Mouse (Mus musculus) hindlimb bud, embryonic 11.5 days (tissue): ENCODE results near the gene Ip6k2.
A peak's percentile ranks its signal among the peaks of the same experiment; 100 is the strongest.

Source experiments
- DNase-seq: peaks from one replicate; pipeline ENCODE4 v3.0.0-alpha.2; 2012; ENCODE audit warnings: low read depth, low spot score; ENCODE audit errors: extremely low spot score

The Ip6k2 gene

DNA sequence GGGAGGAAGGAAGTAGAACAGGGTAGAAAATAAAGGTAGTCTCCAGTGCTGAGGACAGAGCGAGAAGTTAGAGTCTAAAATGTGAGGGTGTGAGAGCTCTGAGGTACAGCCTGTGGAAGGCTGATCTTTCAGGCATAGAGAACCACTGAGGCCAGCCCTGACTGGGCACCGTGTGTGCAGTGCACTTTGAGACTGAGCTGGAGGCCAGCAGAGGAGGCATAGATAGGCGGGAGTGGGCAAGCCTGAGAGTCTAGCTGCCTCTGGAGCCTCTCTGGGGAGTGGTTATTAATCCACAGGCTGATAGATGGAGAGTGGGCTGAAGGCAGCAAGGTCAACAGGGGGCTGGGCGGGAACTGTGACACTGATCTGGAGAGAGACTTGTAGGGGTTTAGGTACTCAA is 1.7 kb upstream of the Ip6k2 start:
- DNase-seq = no peak

DNA sequence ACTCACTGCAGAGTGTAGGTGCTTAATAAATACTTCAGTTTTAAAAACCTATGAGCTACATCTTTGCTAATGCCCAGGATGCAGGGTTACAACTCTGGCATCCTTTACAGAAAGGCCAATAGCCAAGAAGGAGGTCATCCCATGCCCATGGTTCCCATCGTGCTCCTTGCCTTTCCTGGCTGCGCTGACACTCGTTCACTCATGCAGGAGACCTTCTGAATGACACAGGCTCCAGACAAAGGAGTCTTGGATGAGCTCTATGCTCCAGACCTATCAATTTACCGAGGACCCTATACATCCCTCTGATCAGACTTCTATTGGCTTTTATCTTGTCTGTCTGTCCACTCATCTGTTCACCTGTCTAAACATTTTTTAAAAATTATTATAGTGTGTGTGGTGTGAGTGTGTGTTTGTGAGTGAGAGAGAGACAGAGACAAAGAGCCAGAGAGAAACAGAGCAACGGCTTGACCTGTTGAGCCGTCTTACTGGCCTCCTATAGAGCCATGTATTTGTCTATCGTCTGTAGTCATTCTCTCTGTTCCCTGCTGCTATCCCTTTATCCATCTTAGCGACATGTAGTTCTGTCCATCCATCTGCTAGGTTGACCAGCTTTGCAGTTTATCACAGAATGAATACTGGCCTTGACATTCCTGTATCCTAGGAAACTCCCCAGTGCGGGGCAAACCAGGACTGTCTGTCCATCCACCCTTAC is 604 bp upstream of the Ip6k2 start:
- DNase-seq = no peak

DNA sequence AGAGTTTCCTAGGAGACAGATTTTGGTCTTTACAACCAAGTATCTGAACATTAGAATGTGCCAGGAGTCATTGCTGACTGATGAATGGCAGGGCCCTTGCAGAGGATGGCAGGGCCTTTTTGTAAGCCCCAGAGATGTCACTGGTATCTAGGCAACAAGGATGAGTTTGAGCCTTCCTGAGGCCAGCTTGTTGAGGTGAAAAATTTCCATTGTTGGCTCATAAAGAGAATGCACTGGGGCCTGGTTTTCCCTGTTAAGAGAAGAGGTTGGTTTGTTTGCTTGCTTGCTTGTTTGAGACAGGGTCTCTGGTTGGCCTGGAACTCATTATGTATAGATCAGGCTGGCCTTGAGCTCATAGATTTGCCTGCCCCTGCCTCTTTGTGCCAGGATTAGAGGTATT is 1.8 kb downstream of the Ip6k2 start:
- no peak for DNase-seq

DNA sequence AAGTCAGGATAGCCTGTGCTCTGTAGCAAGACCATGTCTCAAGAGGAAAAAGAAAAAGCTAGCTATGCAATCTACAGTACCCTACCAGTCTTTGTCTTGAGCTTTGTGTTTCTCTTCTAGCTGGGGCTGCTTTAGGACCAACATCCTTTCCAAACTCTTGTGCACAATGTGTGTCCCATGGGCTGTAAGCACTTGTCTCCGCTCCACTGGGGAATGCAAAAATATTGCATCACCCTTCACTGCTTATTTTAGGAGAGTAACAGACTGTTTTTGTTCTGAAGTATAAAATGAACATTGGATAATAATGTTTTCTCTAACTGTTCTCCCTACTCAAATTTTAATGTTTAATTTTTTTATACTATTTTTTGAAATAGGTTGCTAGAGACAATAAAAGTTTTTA is 2.9 kb downstream of the Ip6k2 start:
- DNase-seq = no peak

DNA sequence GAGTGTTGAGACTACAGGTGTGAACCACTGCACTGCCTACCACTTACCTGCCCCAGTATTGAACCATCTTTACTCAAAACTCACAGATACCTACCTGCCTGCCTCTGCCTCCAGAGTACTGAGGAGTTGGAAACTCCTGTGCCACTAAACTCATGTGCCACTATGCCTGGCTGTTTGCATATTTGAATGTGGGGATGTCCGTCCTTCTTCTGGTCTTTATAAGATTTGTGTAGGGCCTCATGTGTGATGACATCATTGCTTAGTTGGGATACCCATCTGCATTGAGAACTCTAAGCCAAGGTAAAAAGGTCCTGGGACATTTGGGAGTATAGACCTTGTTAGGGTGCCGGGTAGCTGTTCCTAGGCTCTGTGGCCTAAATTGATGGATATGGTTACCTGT is 3.5 kb downstream of the Ip6k2 start:
- DNase-seq = no peak

DNA sequence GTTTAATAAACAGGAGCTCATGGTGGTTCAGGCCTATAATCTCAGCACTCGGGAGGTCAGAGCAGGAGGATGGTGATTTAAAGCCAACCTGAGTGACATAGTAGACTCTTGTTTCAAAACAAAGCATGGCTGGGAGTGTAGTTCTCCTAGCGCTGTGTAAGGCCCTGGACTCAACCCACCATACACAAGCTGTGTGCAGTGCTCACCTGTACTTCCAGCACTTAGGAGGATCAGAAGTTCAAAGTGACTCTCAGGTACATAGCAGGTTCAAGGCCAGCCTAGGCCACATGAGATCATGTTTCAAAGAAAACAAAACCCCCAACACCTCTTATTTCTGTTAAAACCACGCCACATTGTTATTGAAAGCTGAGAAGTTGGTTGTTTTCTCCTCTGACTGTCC is 5.1 kb downstream of the Ip6k2 start:
- DNase-seq = no peak

DNA sequence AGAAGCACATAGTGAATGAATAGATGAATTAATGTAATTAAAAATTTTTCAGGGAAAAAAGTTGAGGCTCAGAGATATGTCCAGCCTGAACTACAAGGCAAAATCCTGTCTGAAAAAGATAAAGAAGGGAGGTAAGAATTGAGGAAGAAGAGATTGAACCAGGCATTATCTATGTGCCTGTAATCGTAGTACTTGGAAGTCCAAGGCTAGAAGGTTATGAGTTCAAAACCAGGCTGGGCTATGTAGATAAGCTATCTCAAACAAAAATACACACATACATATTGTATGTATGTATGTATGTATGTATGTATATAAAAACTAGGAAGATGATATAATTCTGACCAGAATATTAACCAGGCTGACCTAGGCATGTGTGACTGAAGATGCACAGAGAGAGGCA is 8.7 kb downstream of the Ip6k2 start:
- no peak for DNase-seq

DNA sequence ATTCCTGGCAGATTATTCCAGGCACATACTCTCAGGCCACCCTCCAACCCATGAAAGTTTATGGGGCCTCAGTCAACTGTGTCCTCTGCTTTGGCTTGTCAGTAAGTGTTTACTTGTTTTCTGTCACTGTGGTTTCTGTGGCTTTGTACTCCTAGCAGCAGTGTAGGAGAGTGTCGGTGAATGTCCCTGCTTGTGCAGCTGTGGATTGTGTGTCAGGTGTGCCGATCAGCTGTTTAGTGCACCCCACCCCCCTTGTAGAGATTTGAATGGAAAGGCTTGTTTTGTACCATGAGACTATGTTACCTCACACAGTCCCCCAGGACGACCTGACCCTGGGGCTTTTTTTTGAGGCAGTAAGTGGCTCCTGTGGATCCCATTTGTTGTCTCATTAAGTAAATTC is 9.1 kb downstream of the Ip6k2 start:
- DNase-seq = no peak

DNA sequence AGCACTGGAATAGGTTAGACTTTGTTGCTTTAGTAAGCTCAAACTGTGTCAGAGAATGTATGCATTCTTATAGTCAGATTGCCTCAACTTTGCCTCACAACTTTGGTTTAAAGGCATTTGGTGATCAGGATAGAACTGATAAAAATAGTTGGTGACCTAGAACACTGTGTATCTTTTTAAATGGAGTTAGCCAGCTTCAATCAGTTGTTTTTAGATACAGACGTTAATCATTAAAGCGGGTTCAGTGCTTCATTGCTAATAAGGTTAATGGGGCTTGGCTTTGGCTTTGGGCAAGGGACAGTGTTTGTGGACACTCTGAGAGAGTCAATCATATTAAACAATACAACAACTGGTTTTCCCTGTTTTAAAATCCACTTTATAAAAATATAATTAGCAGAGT is 11.7 kb downstream of the Ip6k2 start:
- no peak for DNase-seq

DNA sequence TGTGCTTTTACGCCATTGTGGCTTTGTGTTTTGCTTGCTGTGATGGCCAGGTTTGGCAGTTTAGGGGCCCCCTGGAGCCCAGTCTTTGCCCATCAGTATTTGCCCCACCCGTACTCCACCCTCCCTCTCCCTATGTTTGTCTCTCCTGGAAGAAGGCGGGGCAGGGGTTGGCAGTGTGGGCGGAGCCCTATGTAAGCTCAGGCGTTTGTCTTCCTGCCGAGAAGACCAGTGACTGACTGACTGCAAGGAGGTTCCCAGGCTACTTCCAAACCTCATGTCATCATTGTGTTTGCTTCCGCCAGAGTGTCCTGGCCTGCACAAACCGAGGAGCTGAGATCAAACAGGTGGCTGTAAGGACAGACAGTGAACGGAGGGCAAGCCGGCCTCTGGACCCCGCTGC is 12.2 kb downstream of the Ip6k2 start:
- no peak for DNase-seq

DNA sequence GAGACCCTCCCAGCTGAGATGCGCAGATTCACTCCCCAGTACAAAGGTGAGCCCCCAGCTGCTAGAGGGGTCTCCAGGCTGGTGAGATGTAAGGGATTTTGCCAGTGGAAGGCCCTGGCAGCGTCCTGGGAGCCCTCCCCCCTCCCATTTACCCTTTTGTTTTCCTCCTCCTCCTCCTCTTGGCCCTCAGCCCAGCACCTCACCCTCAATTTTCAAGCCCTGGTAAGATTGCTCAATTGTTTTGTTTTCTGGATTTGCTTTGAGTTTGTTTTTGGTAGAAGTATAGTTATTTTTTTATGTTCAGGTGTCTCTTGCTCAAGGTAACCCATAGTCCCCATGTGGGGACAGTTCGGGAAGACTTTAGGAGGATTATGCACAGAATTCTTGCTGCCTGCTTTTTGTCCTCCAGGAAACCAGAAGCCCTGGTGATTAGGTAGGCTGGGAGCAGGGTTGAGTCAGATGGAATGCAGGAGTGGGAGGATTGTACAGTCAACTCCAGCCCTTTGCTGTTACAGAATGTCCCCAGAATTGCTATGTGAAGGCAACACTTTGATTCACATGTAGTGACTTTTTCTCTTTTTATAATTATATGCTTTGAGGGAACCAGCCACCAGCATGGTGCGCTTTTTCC is 12.9 kb downstream of the Ip6k2 start:
- DNase-seq = no peak

DNA sequence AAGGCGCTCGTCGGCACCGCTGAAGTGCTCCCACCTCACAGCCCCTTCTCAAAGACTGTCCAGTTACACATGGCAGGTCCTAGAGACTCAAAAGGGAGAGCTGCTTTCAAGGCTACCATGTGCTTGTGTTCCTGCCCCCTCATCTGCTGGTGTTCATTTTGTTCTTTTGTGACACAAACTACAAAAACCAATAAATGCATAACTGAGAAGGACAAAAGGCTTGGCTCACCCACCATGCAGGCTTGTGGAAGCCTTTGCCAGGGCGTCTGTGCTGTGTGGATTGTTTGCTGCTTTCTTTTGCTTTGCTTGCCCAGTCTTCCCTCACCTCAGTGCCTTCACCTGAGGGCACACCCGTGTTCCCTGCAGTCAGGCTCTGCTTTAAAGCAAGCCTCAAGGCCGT is 13.9 kb downstream of the Ip6k2 start:
- DNase-seq = no peak

DNA sequence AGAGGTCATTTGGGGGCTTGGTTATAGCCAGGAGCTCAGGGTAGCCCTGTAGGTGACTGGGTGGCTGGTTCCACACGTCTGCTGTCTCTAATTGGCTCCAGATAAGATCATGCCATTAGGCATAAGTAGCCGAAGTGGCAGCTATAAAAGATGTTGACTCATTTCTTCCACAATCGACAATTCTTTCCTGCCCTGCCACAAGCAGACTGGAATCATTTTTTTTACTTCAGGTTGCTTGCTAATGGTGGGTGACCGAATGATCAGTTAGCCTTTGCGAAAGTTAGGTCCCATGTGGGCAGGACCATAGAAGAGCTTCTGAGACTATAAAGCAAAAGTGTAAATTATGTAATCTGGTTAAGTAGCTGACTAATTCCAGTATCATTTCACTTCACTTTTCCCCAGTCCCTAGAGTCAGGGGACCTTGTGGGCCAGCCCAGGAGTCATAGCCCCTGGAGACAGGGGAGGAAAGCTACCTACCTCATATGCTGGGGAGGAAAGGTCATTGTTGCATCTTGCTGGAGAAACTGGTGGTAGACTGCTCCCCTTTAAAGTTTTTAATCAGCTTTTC is 15.0 kb downstream of the Ip6k2 start:
- no peak for DNase-seq

DNA sequence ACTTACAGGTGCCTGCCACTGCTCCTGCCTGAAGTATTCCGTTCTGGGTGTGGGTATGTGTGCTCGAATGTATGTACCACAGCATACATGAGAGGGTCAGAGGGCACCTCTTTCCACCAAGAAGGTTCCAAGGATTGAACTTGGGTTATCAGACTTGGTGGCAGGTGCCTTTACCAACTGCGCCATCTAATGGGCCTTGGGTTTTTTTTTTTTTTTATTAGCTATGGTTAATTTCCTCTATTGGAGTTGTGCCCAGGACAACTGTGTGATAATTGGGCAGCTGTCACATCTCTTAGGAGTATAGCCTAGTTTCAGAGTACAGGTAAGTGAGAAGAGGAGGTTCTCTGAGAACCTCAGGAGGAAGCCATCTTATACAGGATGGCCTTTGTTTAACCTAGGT is 16.0 kb downstream of the Ip6k2 start:
- DNase-seq = no peak

DNA sequence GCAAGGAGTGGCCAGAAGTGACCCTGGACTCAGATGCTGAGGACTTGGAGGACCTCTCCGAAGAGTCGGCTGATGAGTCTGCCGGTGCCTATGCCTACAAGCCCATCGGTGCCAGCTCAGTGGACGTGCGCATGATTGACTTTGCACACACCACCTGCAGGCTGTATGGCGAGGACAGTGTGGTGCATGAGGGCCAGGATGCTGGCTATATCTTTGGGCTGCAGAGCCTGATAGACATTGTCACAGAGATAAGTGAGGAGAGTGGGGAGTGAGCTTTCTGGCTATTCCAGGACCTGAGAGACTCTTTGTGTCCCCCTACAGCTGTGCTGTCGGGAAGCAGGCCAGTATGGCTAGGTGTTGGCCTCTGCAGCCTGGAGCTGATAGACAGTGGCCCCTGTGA is 22.2 kb downstream of the Ip6k2 start:
- no peak for DNase-seq

DNA sequence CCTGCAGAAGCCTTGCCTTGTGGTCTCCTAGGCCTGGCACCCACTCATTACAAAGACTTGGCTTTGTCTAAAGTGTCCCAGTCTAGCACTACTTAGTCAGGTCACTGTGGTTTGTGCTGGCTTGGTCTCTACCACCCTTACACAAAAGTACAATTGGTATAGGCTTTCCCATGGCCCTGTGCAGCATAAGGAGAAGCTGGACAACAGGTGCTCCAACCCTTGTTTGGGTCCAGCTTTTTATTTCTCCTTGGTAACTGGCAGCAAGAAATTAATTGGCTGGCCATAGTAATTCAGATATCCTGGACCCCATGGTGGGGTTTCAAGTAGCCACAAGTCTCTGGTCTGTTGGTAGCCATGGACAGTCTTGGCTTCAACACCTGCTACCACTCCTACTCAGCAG is 22.8 kb downstream of the Ip6k2 start:
- no peak for DNase-seq

DNA sequence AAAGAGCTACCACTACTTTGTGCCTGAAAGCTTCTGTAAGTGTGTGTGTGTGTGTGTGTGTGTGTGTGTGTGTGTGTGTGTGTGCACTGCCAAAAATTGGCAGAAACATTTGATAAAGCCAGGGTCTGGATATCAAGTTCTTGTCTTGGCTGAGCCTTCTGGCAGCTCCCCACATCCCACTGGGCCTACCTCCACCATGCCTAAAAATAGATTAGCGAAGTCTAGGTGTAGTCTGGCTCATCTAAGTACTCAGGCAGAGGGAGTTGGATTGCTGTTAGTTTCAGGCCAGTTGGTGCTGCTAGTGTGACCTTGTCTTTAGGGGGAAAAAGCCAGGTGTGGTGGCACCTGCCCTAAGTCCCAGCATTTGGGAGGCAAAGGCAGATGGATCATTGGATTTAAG is 23.2 kb downstream of the Ip6k2 start:
- DNase-seq = no peak

DNA sequence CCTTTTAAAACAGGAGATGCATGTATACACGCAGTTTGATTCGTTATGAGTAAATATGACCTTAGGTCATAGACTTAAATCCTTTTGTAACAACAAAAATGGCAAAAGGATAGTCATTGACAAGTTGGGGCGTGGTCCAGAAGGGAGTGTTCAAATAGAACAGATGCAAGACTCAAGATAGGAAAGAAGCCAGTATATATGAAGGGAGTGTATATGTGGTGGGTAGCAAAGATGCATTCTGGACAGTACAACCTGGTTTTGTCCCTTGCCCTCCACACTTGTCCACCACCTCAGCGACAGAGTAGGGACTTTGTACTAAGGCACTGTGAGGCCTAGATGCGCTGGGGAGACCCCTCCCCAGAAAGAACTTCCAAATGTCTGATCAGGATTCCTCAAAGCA is 24.1 kb downstream of the Ip6k2 start:
- DNase-seq = no peak

DNA sequence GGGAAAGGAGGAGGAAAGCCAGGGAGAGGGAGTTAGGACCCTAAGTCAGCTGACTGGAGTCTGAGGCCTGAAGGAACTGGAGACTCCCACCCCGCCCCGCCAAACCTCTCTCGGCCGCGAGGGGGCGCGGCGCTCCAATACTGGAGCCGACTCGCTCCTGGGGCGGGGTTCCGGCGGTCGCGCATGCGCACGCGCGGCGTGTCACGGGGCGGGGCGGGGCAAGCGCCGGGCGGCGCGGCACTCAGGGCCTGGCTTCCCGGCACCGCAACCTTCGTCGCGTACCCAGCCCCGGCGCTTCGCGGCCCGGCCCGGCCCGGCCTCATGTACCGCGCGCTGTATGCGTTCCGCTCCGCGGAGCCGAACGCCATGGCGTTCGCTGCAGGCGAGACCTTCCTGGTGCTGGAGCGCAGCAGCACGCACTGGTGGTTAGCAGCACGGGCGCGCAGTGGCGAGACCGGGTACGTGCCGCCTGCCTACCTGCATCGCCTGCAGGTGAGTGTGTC is 24.6 kb downstream of the Ip6k2 start, which contains the start of gene Nckipsd:
TSS of gene Nckipsd (plus strand) at position 206 of the 503 bp plus-strand sequence.
- DNase-seq = peak; percentile 64

DNA sequence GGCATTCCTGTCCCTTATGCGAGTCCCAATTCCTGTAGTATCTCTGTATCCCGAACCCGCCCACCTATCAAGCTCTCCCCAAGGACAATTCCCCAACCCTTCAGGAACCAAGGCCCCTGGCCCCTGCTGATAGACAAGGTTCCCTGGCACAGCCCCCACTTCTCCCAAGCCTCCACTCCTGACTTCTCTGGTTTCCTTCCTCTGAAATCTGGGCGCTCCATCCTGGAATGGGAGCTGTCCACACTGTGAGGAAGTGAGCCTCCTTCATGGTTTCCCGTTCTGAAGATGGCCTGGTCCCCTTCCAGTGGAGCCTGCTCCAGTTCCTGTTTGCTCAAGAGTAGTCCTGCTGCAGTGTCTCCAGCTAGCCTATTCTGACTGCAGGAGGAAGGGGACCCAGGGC is 25.6 kb downstream of the Ip6k2 start:
- DNase-seq = no peak

DNA sequence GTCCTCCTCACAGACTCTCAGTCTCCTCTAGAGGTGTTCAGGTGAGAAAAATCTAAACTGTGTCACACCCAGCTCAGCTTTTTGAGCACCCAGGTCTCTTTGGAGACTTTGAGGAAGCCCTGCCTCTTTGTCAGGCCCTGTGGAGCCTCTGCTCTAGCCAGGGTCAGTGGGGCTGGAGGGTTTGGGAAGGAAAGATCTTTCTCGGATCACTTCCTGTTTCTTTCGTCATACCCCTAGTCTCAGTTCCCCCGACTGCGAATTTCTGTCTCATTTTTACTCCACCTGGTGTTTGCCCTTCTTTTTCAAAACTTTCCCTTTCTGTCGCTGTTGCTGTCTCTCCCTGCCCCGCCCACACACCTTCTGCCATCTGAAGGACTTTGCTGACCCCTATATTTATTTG is 26.1 kb downstream of the Ip6k2 start:
- no peak for DNase-seq

DNA sequence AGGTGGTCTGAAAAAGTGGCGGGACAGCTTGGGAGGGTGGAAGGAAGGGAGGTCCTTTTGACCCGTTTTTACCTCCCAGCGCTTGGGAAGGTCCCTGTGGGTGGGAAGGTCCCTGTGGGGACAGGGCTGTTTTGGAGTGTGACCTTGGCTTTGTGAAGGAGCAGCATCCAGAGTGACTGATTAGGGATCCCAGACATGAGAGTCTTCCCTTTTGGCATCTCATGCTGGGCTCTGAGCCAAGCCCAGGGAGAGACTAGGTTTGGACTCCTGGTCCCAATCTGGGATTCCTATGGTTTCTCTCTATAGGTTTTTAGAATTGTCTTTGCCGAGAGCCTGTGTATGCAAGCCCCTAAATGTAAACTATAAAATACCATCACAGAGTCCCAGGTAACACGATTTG is 26.9 kb downstream of the Ip6k2 start:
- DNase-seq = no peak
